Mouse (Mus musculus) small intestine, adult 2 months (tissue): ENCODE measurements around the gene Rapgef5.

Experiments used
- CTCF ChIP-seq: fragments of 200-500 bp; IDR thresholded peaks from 2 replicates; pipeline ENCODE4 v1.5.1; 2012; ENCODE audit warnings: low read depth, mild to moderate bottlenecking, control low read depth, inconsistent platforms, low read length, moderate library complexity, mixed read lengths; ENCODE audit not compliant: insufficient replicate concordance, insufficient read length; ENCODE audit errors: extremely low read depth
- POLR2A ChIP-seq: fragments of 200-500 bp; IDR thresholded peaks from 2 replicates; pipeline ENCODE4 v1.6.1; 2012; ENCODE audit warnings: low read depth, mild to moderate bottlenecking, control low read depth, inconsistent platforms, low read length, moderate library complexity

GRCm38 (mm10) chr12:117468329-117468728 is 48.0 kb upstream of the Rapgef5 start:
- TF ChIP-seq CTCF, result no peak
- TF ChIP-seq POLR2A, result no peak
